Comparison of ENCODE assay signal across 8 mouse cellular contexts in the genomic region with DNA sequence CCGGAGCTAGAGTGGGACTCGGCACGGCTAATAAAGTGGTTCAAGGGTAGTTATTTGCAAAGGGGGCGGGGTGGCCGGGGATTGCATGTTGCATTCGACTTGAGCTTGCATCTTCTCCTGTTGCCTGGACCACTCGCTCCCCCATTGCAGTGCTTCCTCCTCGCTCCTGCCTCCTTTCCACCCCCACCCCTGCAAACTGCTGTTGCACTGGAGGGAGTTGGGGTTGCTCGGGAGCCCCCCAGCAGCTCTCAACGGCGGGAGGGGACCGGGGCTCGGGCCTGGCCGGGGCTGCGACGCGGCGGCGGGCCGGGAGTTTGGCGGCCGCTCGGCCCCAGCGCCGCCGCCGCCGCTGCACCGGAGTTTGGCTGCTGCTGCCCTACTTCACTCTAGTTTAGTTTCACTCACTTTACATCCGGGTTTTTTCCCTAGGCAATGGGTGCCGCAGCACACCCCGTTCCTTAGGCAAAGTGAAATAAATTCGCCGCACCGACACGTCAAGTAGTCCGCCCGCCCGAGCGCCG.
DNase-seq lines count a peak whose midpoint lies in the region; ATAC-seq and TF ChIP-seq lines count a peak whose summit lies in the region.

No protein-coding gene starts in this region.

- H3K9ac ChIP-seq in intestine, postnatal 0 days (ENCODE audit: low read depth, low read length) = peak overlapping the region; percentile 87

- peak; percentile 74 for DNase-seq in adrenal gland, adult 8-10 months
- DNase-seq in embryo, embryonic 11.5 days (ENCODE audit: low read depth, low spot score) = peak; percentile 78
- DNase-seq in gastrocnemius, postnatal 4 days (ENCODE audit: low spot score in 2 of 2) = peak; percentile 45 to 75
- DNase-seq in left cerebral cortex, postnatal 36 days (ENCODE audit: low spot score in 2 of 2) = peak; percentile 82 to 83
- DNase-seq in midbrain, embryonic 10.5 days (ENCODE audit: low spot score) = peak; percentile 87
- DNase-seq in right cerebral cortex, postnatal 36 days (ENCODE audit: low spot score in 2 of 2) = peak; percentile 73 to 79
- DNase-seq in urinary bladder, postnatal 4 days (ENCODE audit: low spot score in 2 of 2) = peak; percentile 73 to 74

- H3K9me3 ChIP-seq in intestine, postnatal 0 days (ENCODE audit: control insufficient read depth) = no peaks in the 10 kb centered on the region
- no peaks in the 10 kb centered on the region for H3K9me3 ChIP-seq in midbrain, embryonic 10.5 days (replicated peaks)

- peak; percentile 86 for ATAC-seq in intestine, postnatal 0 days

- no peaks in the 10 kb centered on the region for H3K4me1 ChIP-seq in intestine, postnatal 0 days (replicated peaks; ENCODE audit: control insufficient read depth, insufficient read depth, low read length)
- peaks cover 38% of the 10 kb centered on the region for H3K4me1 ChIP-seq in midbrain, embryonic 10.5 days

- H3K36me3 ChIP-seq in intestine, postnatal 0 days (ENCODE audit: control insufficient read depth, insufficient read depth) = no peaks in the 10 kb centered on the region
- no peaks in the 10 kb centered on the region for H3K36me3 ChIP-seq in midbrain, embryonic 10.5 days

- H3K4me3 ChIP-seq in intestine, postnatal 0 days (ENCODE audit: low read depth, low read length) = peak overlapping the region; percentile 90
- H3K4me3 ChIP-seq in midbrain, embryonic 10.5 days = peak overlapping the region; percentile 80

- no peak for TF ChIP-seq CTCF in intestine, postnatal 0 days (IDR thresholded peaks at IDR 0.05; ENCODE audit: low read depth)

- intact Hi-C loops in left cerebral cortex, postnatal 36 days (cut with DNase I) = loop anchor here (2.0 to 5.0 kb wide), 2 partner anchors 176 to 249 kb away; partner anchors contain the start of gene Cry2

- H3K4me2 ChIP-seq in intestine, postnatal 0 days (replicated peaks; ENCODE audit: low read depth) = peak overlapping the region; percentile 95

- WGBS in intestine, postnatal 0 days = 1% methylated on average over 41 of the region's 41 CpGs
- under 1% methylated on average over 41 of the region's 41 CpGs for WGBS in midbrain, embryonic 10.5 days

- no peaks in the 10 kb centered on the region for H3K27me3 ChIP-seq in intestine, postnatal 0 days (replicated peaks; ENCODE audit: control insufficient read depth, insufficient read depth, low read length)
- no peaks in the 10 kb centered on the region for H3K27me3 ChIP-seq in midbrain, embryonic 10.5 days (ENCODE audit: low read depth, poor library complexity, severe bottlenecking)

- H3K27ac ChIP-seq in intestine, postnatal 0 days (ENCODE audit: low read depth, low read length) = peak overlapping the region; percentile 94
- peak overlapping the region; percentile 99 for H3K27ac ChIP-seq in midbrain, embryonic 10.5 days (replicated peaks)

Comparison
In these comparisons a context has a peak if more than half of its experiments do, and no peak if none do; other contexts are left out.
1. Peak in every context shown above with its lines: DNase-seq, ATAC-seq, H3K4me3 ChIP-seq and H3K27ac ChIP-seq.